Mouse (Mus musculus): ENCODE results near the gene Myo5c.

DNA sequence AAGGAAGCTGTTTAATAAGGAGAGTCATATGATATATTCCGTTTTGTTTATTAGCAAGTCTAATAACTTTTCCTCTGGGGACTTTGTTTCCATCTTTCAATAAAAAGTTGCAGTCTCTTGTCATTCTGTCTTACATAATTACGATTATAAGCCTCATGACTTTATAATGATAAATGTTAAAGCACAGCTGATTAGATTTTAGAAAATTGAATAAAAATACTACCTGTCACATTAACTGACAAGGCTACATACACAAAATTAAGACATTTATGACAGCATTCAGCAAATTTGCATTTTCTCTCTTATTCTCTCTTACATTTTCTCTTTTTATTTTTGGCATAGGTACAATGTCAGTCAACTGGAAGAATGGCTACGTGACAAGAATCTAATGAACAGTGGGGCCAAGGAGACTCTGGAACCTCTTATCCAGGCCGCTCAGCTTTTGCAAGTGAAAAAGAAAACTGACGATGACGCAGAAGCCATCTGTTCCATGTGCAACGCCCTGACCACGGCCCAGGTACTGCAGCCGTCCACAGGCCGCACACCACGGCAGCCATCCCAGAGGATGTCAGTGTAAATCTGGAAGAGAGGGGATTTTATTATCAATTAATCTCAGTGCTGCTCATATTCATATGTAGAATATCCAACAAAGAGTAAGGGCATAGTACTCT is 16.9 kb upstream of the Myo5c start:
- no peak for TF ChIP-seq CTCF (conservative IDR thresholded peaks at IDR 0.05 in 1 of 2, IDR thresholded peaks at IDR 0.05 in 1 of 2; ENCODE audit: low read depth in 2 of 2, low read length in 2 of 2)
- TF ChIP-seq POLR2A (IDR thresholded peaks at IDR 0.05; ENCODE audit: low read depth, low read length): no peak
- TF ChIP-seq EP300 (IDR thresholded peaks at IDR 0.05; ENCODE audit: low read length): no peak
- TF ChIP-seq POLR2AphosphoS2 (IDR thresholded peaks at IDR 0.05; ENCODE audit: low read depth, low read length): no peak
- TF ChIP-seq ETS1 (conservative IDR thresholded peaks at IDR 0.05; ENCODE audit: low read depth, low read length): no peak
- TF ChIP-seq ZNF384 (IDR thresholded peaks at IDR 0.05; ENCODE audit: low read depth, low read length): no peak
- no peak for TF ChIP-seq UBTF (IDR thresholded peaks at IDR 0.05; ENCODE audit: low read depth, low read length)
- TF ChIP-seq IRF4 (IDR thresholded peaks at IDR 0.05; ENCODE audit: low read depth, low read length): no peak
- TF ChIP-seq CHD2 (IDR thresholded peaks at IDR 0.05; ENCODE audit: low read length): no peak
- TF ChIP-seq USF1 (IDR thresholded peaks at IDR 0.05; ENCODE audit: low read depth, low read length): no peak
- TF ChIP-seq ZMIZ1 (IDR thresholded peaks at IDR 0.05; ENCODE audit: low read depth, low read length): no peak
- TF ChIP-seq ZC3H11A (IDR thresholded peaks at IDR 0.05; ENCODE audit: low read depth, low read length): no peak

All from CH12.LX (cell line).